Mouse (Mus musculus) heart, postnatal 14 days (tissue): ENCODE measurements around the gene Gm49321. TPM values are rescaled to one million over a fixed set of nuclear protein-coding genes. Genes with fewer than 3 reads are reported as not detected.
A peak's percentile ranks its signal among the peaks of the same experiment; 100 is the strongest.

ENCODE experiments used
- DNase-seq, 2 experiments: peaks; one replicate each; pipeline ENCODE4 v3.0.0; 2021 to 2022
- intact Hi-C: fragments of 180-260 bp; cut with DNase I; formaldehyde crosslinking; loops from one replicate; pipeline ENCODE4 v1.15.1; 2025
- total RNA-seq, 2 experiments: library from RNA; stranded (reverse); gene quantifications; 2 replicates each; pipeline ENCODE4 v1.2.3; 2021

Gene Gm49321
- total RNA-seq, 2 experiments from 2014 or later: 5.1 TPM

DNA sequence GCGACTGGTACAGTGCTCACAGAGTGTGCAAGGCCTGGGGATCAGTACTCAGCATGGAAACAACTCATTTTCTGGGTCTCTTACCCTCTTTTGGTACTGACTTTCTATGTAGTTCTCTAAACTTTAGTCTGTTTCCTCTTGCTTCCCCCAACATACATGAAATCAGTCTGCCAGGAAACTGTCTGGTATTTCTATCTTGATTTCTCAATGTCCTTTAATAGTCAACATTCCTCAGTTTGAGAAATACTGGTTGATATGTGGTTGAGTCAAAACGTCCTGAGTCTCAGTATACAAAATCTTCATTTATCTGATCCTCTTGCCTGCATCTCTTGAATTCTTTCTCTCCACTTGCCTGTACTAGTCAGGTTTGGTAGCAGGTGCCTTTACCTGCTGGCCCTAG, 2.9 kb upstream of the Gm49321 start:
- intact Hi-C loops: loop anchor here (5.0 kb wide), 1 partner anchor 227 kb away; no protein-coding TSS in a partner anchor
- DNase-seq: no peak

GRCm38 (mm10) chr12:73939542-73939941, 2.1 kb downstream of the Gm49321 start:
- DNase-seq: peak; percentile 29 to 42
- intact Hi-C loops: no loop called here

GRCm38 (mm10) chr12:73948415-73948814, 11.0 kb downstream of the Gm49321 start:
- intact Hi-C loops: no loop called here

GRCm38 (mm10) chr12:73949318-73950058, 12.0 kb downstream of the Gm49321 start:
- peak; percentile 57 to 60 for DNase-seq
- intact Hi-C loops: no loop called here

More at GRCm38 (mm10) chr12:73948415-73948814, 11.0 kb downstream of the Gm49321 start:
- no peak for DNase-seq

DNA sequence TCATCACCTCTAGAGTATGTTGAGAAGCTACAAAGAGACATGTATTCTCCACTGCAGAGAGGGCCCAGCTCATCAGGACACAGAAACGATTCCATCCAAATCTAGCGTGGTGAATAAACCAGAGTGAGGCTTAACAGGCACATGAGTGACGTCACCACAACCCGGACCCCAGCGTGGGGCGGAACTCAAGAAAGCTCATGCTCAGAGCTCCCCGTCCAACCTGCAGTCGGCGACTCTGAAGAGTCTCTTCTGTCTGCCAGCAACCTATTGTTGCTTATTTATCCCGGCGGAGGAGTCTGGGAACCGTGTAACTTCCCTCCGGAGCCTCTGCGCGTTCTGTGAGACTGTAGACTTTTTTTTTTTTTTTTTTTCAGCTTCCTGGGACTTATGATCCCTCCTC, 15.4 kb downstream of the Gm49321 start:
- intact Hi-C loops: no loop called here
- peak; percentile 33 to 48 for DNase-seq

GRCm38 (mm10) chr12:73953420-73954186, 16.1 kb downstream of the Gm49321 start:
- no peak for DNase-seq
- intact Hi-C loops: no loop called here

GRCm38 (mm10) chr12:73954785-73955184, 17.3 kb downstream of the Gm49321 start:
- DNase-seq: no peak
- intact Hi-C loops: no loop called here

DNA sequence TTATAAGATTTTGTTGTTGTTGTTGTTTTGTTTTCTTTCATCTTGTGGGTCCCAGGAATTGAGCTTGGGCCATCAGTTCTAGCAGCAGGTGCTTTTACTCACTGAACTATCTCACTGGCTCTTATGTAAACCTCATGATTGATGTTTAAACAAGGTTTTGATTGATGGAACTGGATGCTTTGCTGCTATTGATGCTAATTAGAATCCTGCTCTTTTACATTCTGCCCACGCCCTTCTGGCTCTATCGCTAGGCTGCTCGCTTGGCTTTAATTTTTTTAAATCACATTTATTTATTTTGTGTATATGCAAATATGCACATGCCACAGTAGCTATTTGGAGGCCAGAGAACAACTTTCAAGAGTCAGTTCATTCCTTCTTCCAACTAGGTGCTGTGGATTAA, 20.2 kb downstream of the Gm49321 start:
- intact Hi-C loops: no loop called here
- no peak for DNase-seq

- intact Hi-C loops: no loop called here
- no peak for DNase-seq
Measured at GRCm38 (mm10) chr12:73958830-73959229, 21.4 kb downstream of the Gm49321 start.

- intact Hi-C loops: no loop called here
- peak; percentile 94 to 98 for DNase-seq
Measured at GRCm38 (mm10) chr12:73964291-73965281, 27.1 kb downstream of the Gm49321 start, which contains the start of gene Snapc1. TSS of gene Snapc1 (plus strand) at chr12:73964481.

- intact Hi-C loops: no loop called here
- DNase-seq: no peak
Measured at GRCm38 (mm10) chr12:73969142-73969541, 31.7 kb downstream of the Gm49321 start.

- no peak for DNase-seq
- intact Hi-C loops: no loop called here
Measured at GRCm38 (mm10) chr12:73974584-73974983, 37.1 kb downstream of the Gm49321 start.

GRCm38 (mm10) chr12:73978144-73978543, 40.7 kb downstream of the Gm49321 start:
- no peak for DNase-seq
- intact Hi-C loops: no loop called here

DNA sequence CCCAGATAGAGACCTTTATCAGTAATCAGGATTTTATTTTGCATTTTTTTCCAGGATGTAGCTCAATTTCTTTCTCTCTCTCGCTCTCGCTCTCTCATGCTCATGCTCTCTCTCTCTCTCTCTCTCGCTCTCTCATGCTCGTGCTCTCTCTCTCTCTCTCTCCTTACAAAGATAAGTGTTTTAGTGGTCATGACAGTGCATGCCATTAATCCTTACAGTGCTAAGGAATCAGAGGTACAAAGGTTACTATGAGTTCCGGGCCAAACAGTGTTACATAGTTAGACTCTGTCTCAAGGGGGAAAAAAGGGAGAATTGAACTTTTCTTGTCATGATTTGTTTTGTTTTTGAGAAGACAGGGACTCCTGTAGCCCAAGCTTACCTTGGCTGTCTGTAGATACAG, 42.2 kb downstream of the Gm49321 start:
- intact Hi-C loops: no loop called here
- no peak for DNase-seq

- DNase-seq: peak; percentile 80 to 82
- intact Hi-C loops: no loop called here
Measured at GRCm38 (mm10) chr12:73982533-73982932, 45.1 kb downstream of the Gm49321 start.

- intact Hi-C loops: no loop called here
Measured at GRCm38 (mm10) chr12:73986299-73986698, 48.8 kb downstream of the Gm49321 start.

GRCm38 (mm10) chr12:73988393-73989008, 51.0 kb downstream of the Gm49321 start:
- DNase-seq: no peak
- intact Hi-C loops: loop anchor here (2.0 kb wide), 1 partner anchor 284 kb away; no protein-coding TSS in a partner anchor

More at GRCm38 (mm10) chr12:73986299-73986698, 48.8 kb downstream of the Gm49321 start:
- no peak for DNase-seq

DNA sequence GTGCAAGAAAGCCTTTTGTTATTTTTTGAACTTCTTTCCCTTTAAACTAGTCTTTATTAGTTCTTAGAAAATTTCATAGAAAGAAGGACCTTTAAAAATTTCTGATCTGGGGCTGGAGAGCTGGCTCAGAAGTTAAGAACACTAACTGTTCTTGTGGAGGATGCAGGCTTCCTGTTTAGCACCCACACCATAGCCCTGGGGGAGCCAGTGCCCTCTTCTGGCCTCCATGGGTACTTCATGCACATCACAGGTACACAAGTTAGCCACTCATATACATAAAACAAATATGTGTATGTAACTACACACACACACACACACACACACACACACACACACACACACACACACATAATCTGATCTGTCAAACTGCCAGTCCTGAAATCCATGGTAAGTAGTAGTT, 52.1 kb downstream of the Gm49321 start:
- intact Hi-C loops: loop anchor here (2.0 kb wide), 1 partner anchor 285 kb away; no protein-coding TSS in a partner anchor
- peak; percentile 63 to 76 for DNase-seq

DNA sequence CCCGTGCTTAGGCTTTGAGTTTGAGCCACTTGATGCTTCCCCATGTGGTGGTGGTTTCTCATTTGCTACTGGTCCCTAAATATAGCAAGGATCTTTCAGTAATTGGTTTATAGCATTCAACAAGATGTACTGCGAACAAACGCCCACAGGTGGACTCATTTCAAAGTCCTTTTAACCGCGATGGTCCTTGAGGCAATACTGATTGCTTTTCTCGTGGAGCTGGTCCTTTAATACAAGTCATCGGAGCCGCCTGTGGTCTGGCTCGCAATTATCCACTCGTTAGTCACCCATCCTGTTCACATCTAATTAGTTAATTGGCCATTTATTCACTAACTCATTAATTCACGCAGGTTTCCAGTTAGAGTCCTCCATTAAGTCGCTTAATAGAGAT, 59.4 kb downstream of the Gm49321 start:
- no peak for DNase-seq
- intact Hi-C loops: no loop called here
